Mouse (Mus musculus) c-Kit-negative CD71-positive TER-119-positive erythroid progenitor cells, embryonic 14.5 days (primary cell): ENCODE data around the gene Teddm1a.

ENCODE experiments used
- DNase-seq: peaks from one replicate; pipeline ENCODE4 v3.0.0-alpha.2; 2013; ENCODE audit warnings: low read depth, low spot score

Gene Teddm1a

DNA sequence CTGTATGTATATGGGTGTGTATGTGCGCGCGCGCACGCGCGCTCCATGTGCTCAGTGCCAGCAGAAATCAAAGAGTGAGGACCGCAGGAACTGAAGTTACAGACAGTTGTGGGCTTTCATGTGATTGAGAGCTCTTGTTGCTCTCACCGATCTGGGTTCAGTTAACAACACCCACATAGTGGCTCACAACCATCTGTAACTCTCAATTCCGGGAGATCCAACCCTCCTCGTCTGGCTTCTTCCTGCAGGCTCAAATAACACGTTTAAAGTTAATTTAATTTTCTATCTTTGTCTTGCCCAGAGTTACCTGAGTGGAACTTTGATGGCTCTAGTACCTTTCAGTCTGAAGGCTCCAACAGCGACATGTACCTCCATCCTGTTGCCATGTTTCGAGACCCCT, 12.7 kb downstream of the Teddm1a start:
- no peak for DNase-seq

DNA sequence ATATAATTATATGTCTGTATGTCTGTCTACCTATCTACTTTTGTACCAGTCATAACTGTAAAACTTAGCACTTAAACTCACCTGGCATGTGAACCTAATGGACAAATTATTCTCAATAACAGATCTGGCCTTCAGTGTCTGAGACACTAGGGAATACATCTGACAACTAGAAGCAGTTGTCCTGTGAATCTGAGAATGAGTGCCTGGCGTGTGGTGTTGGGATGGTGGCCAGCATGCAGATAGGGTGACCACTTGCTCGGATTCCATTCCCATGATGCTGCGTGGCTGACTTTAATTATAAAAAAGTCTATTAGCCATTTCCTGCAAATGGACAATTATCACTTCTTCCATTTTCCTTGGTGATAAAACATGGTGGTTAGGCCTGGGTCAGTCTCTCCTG, 14.3 kb downstream of the Teddm1a start:
- DNase-seq: no peak

DNA sequence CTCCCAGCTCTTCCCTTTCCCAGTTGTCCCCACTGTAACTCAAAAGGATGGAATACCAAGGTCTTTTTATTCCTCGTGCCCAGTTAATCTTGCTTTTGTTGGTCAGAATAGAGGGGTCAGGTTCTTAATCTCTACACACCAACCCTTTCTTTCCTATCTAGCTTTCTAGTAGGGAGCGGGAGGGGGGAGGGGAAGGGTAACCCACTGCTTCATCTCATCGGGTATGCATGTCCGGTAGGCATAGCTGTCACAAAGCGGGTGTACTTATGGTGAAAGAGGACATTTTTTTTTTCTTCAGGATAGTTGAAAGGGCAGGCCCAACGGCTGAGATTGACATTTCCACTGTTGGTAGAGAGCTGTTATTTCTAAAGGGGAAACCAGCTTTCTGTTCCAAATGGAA, 16.7 kb downstream of the Teddm1a start:
- DNase-seq: no peak

DNA sequence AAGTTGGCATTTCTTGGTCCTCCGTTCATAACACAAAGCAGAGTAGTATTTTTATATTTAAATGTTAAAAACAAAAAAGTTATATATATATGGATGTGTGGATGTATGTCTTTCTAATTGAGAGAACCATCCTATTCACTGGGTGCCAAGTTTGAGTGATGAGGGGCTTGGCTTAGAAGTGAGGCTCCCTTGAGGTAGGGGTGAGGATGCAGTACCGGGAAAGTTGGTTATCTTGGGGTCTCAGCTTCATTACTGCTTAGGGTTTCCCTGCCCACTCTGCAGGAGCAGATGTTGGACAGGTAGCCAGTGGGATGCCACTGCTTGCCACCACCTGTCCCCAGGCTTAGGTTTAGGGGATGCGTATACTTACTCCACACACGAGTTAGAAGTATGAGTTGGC, 17.2 kb downstream of the Teddm1a start:
- DNase-seq: no peak

DNA sequence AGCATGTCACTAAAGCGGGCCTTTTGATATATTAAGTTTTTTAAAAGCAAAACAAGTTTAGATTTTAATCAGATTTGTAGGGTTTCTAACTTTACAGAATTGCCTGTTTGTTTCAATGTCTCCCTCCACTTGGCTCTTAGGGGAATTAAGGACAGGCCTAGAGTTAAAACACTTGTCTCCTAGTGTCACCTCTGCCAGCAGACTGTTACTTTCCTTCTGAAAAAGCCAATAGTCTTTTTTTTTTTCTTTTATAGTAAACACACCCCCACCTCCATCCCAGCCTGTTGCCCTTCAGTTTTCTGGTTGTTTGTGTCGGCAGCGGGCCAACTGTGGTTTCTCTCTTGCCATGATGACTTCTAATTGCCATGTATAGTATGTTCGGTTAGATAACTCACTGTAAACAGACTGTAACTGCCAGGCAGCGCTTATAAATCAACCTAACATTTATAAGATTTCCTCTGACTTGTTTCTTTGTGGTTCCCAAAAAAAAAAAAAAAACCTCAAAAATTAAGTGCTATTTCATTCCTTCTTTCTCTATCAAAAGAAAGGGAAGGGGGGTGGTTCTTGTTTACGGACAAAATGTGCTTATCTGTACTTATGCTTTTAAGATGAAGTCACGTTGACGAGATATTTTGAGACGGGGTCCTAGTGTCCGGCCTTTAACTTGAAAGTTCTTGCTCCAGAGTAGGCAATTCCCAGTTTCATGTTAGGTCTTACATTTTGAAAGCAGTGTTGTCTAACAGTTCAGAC, 17.8 kb downstream of the Teddm1a start:
- DNase-seq: no peak

DNA sequence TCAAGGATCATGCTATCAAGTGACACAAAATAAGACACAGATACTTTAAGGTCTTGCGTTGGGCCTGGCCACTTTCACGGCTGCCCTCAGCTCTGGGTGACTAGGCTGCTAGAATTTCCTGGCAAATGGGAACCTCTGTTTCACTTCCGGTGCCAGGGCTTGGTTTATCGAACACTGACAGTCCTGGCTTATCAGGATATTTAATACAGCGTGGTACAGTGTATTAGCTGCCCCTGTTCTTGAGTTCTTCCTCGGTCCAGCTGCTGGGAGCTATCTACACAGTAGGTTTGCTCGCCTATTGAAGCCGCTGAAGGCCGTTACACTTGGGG, 18.4 kb downstream of the Teddm1a start:
- no peak for DNase-seq

DNA sequence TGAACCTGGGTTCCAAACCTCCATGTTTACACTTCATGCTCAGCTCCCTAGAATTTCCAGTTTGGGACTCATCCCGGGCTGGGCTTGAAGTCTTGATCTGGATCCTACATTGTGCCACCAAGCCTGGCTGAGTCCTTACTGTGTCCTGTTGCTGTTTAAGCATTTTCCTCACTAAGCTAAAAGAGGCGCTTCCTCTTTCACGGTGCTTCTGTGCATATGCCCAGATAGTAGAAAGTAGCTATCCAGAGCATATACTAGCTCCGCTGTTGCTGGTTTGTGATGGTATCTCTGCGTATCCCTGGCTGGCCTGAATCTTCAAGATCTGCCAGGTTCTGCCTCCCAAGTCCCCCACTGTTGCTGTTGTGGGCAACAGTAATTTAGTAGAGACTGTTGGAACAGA, 18.9 kb downstream of the Teddm1a start:
- no peak for DNase-seq

DNA sequence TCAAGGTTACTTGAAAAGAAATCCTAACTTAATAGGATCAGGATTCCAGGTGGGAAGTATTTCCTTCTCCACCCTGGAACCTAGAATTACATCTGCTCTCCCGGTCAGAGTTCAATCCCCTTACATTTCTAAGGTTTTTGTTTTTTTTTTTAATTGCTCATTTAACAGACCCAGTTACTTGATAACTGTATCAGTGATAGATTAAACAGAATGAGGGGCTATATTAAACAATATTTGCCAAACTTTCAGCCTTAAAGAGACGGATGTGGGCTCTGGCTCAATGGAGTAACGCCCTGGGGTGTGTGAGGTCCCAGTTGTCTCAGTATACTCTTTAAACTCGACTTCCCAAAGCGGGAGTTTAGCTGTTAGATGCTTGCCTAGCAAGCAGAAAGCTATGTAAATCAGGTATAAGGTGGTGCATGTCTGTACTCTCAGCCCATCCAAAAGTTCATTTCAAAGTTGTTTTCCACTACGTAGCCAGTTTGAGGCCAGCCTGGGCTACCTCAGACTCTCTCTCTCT, 19.8 kb downstream of the Teddm1a start:
- DNase-seq: no peak

DNA sequence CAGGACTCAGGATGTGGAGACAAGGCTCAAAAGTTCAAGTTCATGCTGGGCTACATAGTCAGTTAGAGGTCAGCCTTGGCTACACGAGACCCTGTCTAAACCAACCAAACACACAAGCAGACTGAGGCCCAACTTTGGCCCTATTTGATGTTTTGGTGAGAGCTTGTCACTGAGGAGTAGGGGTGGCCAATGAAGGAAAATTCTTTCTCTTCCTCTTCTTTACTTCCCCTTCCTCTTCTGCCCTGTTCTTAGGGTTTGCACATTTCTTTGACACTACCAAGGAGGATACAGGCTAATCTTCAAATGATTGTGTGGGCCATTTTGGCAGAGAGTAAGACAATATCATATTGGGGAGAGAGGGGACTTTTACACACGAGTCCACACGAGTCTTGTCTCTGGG, 22.3 kb downstream of the Teddm1a start:
- no peak for DNase-seq

DNA sequence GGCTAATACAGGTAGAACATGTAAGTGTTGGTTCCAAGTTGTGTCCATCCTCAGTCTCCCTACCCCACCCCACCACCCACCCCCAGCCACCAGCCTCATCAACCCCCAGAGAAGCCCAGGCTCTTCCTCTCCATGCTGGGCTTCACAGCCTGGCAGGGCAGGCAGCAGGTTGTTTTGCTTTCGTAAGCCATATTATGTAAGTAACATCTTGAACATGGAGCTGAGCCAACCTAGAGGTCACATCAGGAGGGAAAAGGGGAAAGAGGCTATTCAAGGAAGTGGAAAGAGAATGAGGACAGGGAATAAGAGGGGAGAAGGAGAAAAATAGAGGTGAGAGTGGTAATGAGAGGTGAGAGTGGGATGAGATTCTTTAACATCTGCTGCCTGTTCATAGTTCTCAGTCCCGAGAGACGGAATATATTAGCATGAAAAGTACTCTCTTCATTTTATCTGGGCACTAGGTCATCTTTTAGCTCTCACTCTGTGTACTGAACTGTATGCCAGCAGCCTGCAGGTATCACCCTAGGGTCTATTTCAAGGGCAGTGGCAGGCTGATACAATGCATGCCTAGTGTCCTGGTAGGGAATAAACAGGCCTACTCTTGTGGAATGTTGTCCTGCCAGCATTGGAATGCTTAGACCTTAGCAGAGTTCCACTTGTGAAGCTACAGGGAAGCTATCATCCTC, 27.1 kb downstream of the Teddm1a start:
- DNase-seq: no peak

DNA sequence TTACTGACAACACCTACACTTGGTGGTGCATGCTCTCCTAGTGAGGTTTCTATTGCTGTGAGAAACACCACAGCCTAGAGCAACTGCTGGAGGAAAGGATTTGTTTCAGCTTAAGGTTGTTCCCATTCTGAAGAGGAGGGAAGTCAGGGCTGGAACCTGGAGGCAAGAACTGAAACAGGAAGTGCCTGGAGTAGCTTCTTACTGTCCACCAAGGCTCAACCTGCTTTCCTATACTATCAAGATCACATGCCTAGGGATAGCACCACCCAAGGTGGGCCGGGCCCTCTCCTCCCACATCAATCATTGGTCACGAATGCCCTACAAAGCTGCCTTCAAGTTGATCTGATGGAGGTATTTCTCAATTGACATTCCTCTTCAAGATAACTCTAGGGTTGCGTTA, 30.1 kb downstream of the Teddm1a start:
- no peak for DNase-seq

DNA sequence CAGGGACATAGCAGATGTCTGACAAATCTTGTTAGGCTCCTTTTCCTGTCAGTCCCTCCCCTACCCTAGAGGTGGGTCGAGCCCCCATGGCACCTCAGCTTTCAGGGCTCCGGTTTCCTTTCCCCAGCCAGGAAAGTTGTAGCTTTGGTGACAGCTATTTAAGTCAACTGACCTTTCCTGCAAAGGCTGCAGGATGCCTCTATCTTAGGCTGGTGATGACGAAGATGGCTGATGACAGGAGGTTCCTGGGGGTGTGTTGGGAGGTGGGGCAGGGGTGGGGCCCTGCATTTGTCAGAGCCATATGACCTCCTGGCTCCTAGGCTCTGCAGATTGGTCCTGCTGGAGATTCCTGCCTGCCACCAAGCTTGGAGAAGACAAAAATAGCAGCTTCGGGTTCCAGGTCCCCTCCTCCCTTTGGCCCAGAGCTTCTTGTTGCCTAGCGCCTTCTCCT, 31.1 kb downstream of the Teddm1a start:
- DNase-seq: no peak

DNA sequence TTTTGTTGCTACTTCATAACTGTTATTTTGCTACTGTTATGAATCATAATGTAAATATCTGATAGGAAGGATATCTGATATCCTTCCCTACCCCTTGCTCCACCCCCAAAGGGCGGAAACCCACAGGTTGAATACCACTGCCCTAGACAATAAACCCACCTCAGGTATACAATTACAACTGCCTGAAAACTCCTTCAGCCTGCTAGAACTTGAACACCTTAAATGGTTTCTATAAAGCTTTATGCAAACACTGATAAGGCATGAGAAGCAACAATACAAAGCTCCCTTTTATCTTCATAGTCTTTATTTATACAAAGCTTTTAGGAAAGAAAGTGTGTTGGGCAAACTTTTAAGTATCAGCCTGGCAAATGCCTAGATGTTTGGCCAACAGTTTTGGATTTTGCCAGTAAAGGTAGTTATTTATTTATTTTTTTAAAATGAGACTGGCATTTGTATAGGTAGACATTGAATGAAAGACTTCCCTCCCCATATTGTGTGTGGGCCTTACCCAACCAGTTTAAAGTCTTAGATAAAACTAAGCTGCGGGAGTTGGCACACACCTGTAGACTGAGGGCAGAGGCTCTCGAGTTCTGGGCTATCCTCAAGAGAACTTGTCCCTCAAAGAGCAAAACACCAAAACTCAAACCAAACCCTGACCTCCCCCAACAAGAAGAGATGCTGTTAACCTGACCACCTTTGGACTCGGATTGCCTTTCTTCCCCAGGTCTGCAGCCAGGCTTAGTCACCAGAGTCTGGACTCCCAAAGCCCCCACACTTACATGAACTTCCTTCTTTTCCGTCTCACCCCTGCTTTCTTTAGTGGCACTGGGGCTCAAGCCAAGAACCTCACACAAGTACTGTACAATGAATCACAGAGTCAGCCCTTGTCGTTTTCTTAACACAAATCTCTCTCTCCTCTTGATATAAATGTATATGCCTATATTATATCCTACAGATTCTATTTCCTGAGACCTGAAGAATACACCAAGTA, 33.1 kb downstream of the Teddm1a start:
- no peak for DNase-seq

DNA sequence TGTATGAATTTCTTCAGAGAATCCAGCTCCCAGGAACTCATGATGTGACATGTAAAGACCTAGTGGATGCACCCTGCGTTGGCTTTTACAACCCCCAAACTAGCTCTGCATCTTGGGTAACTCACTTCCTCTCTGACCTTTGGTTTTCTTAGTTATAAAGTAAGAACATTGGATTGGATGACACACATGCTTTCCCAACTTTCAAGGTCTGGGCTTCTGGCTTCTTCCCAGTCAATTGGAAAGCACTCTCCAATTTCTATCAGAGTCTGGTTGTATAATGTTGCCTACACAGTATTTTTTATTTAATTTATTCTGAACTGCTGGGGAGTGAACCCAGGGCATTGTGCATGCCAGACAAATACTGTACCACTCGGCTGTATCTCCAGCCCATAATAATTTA, 38.9 kb downstream of the Teddm1a start:
- DNase-seq: no peak

DNA sequence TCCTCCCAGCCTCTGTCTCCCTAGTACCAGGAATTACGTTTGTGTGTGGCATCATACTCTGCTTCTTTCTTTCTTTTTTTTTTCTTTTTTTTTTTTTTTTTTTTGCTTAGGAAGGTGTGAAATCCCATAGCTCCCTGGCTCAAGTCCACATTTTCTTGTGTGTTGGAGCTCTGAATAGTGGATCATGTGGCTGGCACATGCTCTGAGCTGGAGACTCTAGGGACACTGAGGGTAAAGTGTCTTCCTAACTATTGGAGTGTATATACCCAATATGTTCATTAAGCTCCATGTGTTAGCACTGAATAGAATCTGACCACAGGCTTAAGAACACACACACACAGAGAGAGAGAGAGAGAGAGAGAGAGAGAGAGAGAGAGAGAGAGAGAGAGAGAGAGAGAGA, 42.2 kb downstream of the Teddm1a start:
- DNase-seq: no peak

DNA sequence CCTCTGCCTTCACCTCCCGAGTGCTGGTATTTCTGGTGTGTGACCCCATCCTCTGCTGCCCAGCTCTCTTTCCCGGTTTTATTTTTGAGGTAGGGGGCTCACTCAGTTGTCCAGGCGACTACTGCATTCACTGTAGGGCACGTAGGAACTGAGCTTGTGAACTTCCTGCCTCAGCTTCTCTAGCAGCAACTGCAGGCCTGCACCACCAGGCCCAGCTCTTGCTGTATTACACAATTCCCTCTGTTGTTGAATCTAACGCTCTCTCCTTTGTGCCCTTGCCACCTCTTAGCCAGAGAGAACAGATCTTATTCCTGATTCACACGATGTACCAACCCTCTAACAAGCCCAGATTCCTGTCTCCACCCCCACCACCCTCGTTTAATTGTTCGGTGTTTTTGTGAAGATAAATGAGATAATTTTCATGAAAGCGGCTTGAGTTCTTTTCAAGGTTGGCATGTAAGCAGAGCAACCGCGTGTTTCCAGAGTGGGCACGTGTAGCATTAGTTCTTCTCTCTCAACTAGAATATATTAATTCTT, 44.4 kb downstream of the Teddm1a start:
- DNase-seq: no peak

DNA sequence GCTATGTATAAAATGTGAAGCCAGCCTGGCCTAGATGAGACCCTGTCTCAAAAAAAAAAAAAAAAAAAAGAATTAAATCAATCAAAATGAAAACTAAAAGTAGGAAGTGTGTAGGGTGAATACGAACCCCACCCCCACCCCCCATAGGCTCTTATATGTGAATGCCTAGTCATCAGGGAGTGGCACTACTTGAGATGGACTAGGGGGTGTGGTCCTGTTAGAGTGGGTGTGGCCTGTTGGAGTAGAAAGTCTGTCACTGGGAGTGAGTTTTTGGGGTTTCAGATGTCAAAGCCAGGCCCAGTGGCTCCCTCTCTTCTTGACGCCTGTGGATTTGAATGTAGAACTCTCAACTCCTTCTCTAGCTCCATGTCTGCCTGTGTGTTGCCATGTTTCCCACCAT, 45.5 kb downstream of the Teddm1a start:
- peak; percentile 36 for DNase-seq

DNA sequence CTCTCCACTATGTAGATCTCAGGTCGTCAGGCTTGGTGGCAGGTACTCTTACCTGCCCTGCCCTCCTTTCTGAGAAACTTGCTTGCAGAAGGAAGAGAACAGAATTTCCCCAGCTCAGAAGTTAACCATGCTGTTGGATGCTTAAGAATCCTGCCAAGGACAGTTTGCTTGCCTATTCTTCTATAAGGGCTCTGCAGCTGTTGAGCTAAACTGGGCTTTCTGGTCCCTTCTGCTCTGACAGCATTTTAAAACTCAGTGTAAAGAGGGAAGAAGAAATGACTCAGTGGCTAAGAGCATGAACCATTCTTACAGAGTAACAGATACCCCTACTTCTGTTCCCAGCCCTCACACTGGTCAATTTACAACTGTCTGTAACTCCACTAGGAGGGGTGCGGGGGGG, 49.4 kb downstream of the Teddm1a start:
- DNase-seq: no peak
